Mouse (Mus musculus): ENCODE measurements around the gene Pgf.

Gene Pgf

DNA sequence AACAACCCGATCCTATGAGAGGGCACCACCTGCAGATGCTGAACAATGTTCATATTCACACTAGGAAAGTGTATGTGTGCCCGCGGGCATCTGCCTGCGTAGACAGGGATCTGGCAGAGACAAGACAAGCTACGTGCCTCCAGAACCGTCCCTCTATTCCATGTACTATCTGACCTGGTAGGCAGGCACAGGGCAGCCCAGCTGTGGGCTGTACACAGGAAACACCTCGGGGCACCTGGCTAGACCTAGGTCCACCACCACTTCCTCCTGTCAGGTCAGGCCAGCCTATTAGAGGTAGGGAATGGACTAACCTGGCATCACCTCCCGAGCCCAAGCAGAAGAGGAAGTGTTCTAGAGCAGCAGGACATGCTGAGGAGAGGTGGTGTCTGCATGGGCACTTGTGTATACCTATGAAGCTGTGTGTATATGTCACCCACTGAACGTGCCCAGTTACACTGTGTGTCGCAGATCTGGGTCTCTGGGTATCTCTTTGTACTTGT, at the start of gene Pgf:
Gene Pgf, minus strand, starts transcription at position 51 of the 500 bp plus-strand sequence.
- DNase-seq (ENCODE audit: low spot score): no peak

GRCm38 (mm10) chr12:85227227-85227626, 49.6 kb upstream of the Pgf start:
- DNase-seq (ENCODE audit: low spot score): no peak

DNA sequence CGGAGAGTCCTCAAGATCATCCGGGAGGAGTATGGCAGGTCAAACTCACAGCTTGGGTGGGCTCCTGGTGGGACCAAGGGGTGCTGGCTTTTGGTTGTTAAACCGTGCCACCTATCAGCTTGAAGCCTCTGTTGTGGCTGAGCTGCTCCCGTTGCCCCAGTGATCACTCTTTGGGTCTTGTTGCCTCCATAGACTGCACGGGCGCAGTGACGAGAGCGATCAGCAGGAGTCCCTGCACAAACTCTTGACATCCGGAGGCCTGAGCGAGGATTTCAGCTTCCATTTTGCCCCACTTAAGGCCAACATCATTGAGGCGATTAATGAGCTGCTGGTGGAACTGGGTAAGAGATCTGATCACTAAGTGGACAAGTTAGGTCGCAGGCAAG, 42.3 kb upstream of the Pgf start:
- peak; percentile 20 for DNase-seq (ENCODE audit: low spot score)

DNA sequence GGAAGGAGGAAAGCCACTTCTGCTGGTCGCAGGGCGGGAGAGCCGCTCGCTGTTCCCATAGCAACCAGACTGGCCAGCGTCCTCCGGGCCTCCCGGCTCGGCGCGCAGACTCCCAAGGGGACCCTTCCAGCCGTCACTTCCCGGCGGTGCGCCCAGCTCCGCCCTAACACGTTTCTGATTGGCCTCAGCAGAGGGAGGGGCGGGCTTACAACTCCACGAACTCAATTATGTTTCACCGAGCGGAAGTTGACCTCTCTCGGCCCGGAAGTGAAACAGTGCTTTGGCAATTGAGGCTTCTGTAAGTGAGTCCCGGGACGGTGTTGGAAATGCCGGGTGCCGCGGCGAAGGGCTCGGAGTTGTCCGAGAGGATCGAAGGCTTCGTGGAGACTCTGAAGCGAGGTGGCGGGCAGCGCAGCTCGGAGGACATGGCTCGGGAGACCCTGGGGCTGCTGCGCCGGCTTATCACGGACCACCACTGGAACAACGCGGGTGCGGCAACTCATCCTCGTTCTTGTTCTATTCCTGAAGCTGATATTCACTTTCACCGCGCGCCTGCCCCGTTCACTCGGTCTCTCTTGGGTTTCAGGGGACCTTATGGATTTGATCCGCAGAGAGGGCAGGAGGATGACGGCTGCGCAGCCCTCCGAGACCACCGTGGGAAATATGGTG, 41.8 kb upstream of the Pgf start, which contains the start of gene Eif2b2:
Gene Eif2b2, plus strand, starts transcription at position 246 of the 669 bp plus-strand sequence.
- DNase-seq (ENCODE audit: low spot score): peak; percentile 99

- no peak for DNase-seq (ENCODE audit: low spot score)
Measured at GRCm38 (mm10) chr12:85217733-85218310, 40.2 kb upstream of the Pgf start.

- DNase-seq (ENCODE audit: low spot score): no peak
Measured at GRCm38 (mm10) chr12:85215031-85215430, 37.4 kb upstream of the Pgf start.

- DNase-seq (ENCODE audit: low spot score): no peak
Measured at GRCm38 (mm10) chr12:85208687-85209199, 31.2 kb upstream of the Pgf start.

DNA sequence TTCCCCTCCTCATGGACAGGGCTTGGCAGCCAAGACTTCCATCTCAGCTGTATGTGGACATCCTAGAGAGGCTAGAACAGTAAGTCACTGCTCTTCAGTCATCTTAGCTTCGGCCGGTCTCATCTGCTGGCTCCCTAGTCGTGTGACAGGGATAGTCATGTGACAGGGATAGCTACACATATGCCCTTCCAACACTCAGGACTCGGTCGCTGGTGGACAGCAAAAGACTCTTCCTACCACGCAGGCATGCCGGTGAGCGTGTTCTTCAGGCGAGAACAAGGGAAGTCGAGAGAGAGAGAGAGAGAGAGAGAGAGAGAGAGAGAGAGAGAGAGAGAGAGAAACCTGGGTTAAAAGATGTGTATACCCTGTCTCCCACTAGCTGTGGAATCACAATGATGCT, 27.8 kb upstream of the Pgf start:
- DNase-seq (ENCODE audit: low spot score): no peak

DNA sequence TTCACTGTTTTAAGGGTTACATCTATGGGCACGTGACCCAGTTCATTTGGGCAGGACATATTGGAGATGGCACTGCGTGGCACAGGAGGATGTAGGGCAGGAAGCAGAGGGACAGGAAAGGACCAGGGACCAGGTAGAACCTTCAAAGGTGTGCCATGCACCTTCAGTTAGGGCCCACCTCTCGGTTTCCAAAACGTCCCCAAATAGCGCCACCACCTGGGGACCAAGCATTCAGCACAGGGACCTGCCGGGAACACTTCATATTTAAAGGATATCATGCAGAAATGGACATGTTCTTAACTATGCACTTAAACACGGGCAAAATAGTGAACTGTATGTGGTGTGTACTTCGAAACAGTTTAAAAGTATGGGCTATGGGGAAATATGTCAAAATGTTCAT, 26.5 kb upstream of the Pgf start:
- DNase-seq (ENCODE audit: low spot score): no peak

DNA sequence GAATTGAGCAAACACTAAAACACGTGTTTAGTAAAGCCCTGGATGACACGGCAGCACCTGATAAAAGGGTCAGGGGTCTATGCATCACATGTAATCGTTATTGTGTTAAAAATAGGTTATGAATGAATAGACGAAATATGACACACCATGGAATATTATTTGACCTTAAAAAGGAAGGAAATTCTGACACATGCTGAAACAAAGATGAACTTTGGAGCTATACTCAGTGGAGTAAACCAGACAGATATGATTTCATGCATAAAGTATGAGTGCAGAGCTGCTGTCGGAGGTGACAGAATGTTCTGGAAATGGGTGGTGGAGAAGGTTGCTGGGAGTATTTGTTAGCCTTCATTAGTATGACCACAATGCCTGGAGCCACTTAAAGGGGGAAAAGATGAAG, 26.1 kb upstream of the Pgf start:
- DNase-seq (ENCODE audit: low spot score): no peak

- no peak for DNase-seq (ENCODE audit: low spot score)
Measured at GRCm38 (mm10) chr12:85202191-85202590, 24.6 kb upstream of the Pgf start.

DNA sequence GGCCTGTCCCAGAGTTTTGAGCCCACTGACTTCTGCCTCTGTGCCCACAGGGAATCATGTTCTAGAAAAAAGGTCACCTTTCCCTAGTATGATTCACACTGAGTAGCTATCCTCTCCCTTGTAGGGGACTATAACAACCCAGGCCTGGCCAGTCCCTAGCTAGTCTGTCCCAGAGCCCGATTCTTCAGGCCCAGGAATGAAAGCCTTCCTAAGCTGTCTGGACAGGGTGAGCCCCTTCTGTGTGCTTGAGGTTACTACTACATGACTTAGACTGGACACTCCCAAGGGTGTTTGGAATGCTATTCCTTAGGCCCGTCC, 24.2 kb upstream of the Pgf start:
- DNase-seq (ENCODE audit: low spot score): no peak

DNA sequence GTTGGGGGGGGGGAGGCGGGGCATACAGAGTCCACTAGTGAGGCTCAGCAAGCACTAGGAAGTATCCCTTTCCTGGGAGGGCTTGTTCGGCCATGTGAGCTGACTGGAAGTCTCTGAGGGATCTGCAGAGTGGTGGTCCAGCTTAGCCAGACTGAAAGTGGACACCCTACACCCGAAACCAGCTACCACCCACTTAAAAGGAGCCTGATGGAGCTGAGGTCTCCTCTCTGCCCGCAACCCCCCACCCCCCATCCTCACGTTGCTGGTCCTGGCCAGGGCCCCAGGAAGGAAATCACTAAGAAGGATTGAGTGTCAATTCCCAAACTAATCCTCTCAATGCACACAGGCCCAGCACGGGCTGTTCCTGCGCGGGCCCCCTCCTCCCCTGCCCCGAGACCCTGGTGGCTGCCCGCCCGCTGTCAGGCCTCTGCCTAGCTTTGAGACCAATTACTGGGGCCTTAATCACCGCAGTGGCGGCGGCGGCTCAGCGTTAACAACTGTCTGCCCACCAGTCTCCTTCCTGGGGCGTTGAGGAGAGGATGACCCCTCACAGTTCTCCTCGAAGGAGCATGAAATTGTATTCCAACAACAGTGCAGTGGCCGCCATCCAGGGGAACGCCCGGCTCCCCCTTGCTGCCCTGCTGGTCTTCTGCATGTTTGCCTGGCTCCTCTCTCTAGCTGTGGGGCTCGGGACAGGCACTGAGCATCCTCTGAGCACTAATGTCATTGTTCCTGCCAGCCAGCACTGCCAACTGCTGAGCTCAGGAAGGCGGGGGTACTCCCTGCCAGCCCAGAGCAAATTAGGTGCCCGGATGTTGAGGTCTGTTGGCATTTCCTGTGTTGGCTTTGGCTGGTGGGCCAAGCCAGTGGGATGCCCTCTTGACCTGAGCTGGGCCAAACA, 23.6 kb upstream of the Pgf start:
- DNase-seq (ENCODE audit: low spot score): peak; percentile 72

GRCm38 (mm10) chr12:85199954-85200353, 22.4 kb upstream of the Pgf start:
- no peak for DNase-seq (ENCODE audit: low spot score)

DNA sequence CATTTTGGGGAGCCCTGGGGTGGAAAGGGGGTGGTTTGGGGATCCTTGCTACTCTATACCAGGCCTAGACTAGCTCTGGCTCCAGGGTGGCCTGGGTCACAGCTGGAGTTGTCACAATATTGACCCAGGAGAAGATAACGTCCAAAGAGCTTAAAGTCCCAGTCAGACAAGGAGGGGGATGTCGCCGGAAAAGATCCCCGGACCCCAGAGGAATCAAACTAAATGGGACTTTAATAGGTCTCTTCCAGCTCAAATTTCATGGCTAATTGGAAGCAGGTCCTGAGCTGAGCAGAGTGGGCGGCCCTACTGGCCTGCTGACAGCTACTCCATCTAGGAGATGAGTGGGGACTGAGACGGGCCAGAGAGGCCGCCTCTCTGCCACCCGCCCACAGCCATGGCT, 20.3 kb upstream of the Pgf start:
- DNase-seq (ENCODE audit: low spot score): peak; percentile 31

- no peak for DNase-seq (ENCODE audit: low spot score)
Measured at GRCm38 (mm10) chr12:85197371-85197770, 19.8 kb upstream of the Pgf start.

DNA sequence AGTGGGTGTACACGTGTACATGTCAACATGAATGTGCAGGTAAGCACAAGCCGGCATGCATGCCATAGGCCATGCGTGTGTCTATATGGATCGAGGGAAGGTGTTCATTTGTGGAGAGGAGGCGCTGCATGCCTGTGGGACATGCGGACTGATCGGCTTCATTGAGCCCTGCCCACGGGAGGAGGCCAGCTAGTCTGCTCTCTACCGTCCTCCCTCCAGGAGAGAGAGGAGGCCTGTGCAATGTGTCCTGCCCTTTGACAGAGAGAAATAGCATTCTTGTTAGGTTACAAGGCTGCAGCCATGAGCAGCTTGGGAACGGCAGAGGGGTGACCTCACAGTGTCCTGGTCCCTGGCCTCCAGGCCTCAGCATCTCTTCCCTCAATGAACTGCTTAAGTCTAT, 18.6 kb upstream of the Pgf start:
- no peak for DNase-seq (ENCODE audit: low spot score)

DNA sequence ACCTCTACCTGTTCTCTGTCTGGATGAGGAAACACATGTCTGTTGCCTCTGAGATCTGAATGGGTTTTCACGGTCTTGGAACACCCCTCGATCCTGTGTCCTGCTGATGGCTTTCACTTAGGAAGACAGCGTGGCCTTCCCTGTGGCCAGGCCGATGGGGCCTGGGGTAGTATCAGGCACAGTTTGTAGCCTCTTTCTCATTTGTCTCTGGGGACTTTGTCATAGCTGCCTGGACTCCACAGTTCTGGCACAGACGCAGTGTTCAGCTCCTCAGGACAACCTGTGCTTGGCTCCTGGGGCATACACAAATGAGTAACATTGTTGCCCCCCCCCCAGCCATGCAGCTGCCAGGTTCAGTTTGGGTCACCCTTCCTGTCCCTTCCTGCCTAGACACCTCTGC, 17.5 kb upstream of the Pgf start:
- DNase-seq (ENCODE audit: low spot score): no peak

- DNase-seq (ENCODE audit: low spot score): no peak
Measured at GRCm38 (mm10) chr12:85194623-85195018, 17.0 kb upstream of the Pgf start.

DNA sequence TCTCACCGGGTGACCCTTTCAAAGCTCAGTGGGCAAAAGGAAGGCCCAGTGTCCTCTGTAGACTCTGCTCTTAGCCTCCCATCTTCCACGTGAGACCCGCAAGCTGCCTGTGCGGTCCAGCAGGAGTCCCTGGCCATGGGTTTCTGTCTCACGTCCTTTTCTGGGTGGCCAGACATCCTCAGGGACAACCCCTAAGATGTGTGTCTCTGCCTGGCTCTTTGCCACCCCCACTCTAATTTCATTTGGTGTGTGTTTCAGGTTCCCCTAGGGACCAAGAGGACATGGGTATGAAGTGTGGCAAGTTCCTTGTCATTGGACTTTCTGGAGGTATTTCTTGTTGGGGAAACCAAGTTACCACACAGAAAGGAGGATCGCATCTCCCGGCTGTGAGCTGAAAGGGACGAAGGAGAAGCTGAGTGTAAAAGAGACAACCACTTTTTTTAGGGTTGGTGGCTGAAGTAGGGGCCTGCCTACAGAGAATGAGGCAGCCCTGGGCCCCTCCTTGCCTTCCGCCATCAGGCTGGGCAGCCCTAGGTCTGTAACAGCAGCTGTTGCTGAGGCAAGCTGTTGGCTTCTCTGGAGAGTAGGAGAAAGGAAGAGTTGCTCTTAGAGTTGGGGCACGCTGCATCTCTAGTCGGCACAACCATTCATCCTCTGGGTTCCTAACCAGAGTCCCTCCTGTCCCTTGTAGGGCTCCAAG, 16.5 kb upstream of the Pgf start:
- no peak for DNase-seq (ENCODE audit: low spot score)

- DNase-seq (ENCODE audit: low spot score): no peak
Measured at GRCm38 (mm10) chr12:85193146-85193545, 15.6 kb upstream of the Pgf start.

- no peak for DNase-seq (ENCODE audit: low spot score)
Measured at GRCm38 (mm10) chr12:85192461-85193108, 15.0 kb upstream of the Pgf start.

All from retina, embryonic 14.5 days (tissue).